Mouse (Mus musculus) lung, adult 2 months (tissue): ENCODE results near the gene Ablim1.

Source experiments
- CTCF ChIP-seq: fragments of 200-500 bp; IDR thresholded peaks from 2 replicates; pipeline ENCODE4 v1.5.1; 2011; ENCODE audit warnings: mild to moderate bottlenecking, low read length, control low read depth; ENCODE audit not compliant: insufficient read depth
- POLR2A ChIP-seq: fragments of 200-500 bp; IDR thresholded peaks from 2 replicates; pipeline ENCODE4 v1.6.1; 2011; ENCODE audit warnings: low read depth, mild to moderate bottlenecking, control low read depth, low read length, borderline replicate concordance; ENCODE audit errors: extremely low read depth

DNA sequence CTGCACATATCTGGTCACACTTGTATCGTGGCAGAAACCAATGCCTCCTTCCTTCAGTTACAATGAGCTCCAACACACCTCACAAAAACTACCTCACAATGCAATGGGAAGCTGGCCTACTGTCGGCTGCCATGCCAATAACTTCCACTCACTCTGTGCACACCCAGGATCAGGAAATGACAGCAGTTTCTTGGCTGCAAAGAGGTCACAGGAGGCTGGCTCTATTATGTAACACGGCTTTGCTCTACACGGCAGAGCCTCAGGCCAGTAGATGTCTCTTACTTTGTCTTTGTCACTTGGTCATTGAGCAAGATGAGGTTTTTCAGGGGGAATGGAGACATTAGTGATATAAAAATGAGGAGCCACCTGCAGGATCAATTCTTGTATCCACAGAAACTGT is 126.2 kb downstream of the Ablim1 start:
- TF ChIP-seq CTCF (no peak), POLR2A (no peak)
